Mouse (Mus musculus): Measurements from ENCODE around the gene Mybpc1.

DNA sequence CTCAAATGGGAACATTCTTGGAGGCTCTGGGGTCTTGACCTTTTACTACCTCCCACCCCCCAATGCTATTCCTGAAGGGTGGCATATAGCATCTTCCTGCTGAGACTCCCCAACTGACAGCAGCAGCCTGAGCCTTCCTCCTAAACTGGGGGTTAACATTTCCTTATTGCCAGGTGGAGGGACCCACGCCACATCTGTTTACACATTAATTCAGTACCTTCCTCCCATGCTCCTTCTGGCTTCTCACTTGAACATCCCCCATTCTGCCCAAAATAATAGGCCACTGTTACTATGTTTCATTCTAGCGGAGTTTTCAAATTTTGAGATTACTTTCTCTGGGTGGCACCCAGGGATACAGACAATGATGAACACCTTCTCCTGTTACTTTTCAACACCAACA is 80.9 kb downstream of the Mybpc1 start:
- no peak for TF ChIP-seq CTCF (IDR thresholded peaks at IDR 0.05; ENCODE audit: borderline replicate concordance, extremely low read depth, insufficient read depth, insufficient read length)
- no peak for TF ChIP-seq POLR2A (IDR thresholded peaks at IDR 0.05; ENCODE audit: borderline replicate concordance, extremely low read depth, insufficient read depth, insufficient read length, poor library complexity, severe bottlenecking)
